Mouse (Mus musculus) cerebellum, adult 11-12 months (tissue): ENCODE data around the gene Tas1r1.
A peak's percentile ranks its signal among the peaks of the same experiment; 100 is the strongest.

ENCODE experiments used
- DNase-seq: peaks from one replicate; pipeline ENCODE4 v3.0.0; 2022

Gene Tas1r1

DNA sequence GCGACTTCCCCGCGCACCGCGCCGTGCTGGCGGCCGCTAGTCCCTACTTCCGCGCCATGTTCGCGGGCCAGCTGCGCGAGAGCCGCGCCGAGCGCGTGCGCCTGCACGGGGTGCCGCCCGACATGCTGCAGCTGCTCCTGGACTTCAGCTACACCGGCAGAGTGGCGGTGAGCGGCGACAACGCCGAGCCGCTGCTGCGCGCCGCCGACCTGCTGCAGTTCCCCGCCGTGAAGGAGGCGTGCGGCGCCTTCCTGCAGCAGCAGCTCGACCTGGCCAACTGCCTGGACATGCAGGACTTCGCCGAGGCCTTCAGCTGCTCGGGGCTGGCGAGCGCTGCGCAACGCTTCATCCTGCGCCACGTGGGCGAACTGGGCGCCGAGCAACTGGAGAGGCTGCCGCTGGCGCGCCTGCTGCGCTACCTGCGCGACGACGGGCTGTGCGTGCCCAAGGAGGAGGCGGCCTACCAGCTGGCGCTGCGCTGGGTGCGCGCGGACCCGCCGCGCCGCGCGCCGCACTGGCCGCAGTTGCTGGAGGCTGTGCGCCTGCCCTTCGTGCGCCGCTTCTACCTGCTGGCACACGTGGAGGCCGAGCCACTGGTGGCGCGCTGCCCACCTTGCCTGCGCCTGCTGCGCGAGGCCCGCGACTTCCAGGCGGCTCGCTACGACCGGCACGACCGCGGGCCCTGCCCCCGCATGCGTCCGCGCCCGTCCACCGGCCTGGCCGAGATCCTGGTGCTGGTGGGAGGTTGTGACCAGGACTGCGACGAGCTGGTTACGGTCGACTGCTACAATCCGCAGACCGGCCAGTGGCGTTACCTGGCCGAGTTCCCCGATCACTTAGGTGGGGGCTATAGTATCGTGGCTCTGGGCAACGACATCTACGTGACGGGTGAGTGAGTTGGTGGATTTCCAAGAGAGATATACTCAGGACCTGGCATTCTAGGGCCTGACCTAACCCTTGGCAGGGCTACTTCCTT lies 29.0 kb downstream of the Tas1r1 start:
- peak; percentile 82 for DNase-seq

DNA sequence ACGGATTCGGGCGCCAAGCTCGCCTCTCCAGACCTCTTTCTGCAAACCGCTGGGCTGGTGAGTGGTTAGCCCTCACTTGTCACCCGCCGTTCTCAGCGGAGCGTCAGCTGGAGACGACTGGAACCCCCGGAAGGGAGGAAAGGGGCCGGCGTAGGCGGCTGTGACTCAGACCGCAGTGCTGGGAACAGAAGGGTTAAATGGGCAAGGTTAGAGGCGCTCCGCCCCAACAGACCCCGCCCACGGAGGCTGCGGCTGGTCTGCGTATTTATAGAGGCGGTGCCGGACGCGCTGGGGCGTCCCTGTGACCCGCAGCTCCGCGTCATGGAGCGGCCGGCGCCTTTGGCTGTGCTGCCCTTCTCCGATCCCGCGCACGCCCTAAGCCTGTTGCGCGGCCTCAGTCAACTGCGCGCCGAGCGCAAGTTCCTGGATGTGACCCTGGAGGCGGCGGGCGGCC lies 29.7 kb downstream of the Tas1r1 start, which contains the start of gene Klhl21:
Gene Klhl21, plus strand, starts transcription at position 182 of the 454 bp plus-strand sequence.
- peak; percentile 94 for DNase-seq

DNA sequence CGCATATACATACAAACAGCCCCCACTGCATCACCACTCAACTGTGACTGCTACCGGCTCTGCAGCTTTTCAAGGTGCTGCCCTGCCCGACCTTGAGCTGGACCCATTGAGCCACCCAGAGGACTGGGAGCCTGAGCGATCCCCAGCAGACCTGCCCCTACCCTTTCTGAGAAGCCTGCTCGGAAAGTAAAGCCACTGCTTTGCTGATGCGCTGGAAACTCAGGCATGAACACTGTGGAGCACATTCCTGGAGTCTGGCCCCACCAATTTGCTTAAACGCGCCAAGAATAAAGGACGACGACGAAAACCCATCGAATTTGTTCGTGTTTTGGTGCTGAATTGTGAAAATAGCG lies 30.2 kb downstream of the Tas1r1 start:
- no peak for DNase-seq

DNA sequence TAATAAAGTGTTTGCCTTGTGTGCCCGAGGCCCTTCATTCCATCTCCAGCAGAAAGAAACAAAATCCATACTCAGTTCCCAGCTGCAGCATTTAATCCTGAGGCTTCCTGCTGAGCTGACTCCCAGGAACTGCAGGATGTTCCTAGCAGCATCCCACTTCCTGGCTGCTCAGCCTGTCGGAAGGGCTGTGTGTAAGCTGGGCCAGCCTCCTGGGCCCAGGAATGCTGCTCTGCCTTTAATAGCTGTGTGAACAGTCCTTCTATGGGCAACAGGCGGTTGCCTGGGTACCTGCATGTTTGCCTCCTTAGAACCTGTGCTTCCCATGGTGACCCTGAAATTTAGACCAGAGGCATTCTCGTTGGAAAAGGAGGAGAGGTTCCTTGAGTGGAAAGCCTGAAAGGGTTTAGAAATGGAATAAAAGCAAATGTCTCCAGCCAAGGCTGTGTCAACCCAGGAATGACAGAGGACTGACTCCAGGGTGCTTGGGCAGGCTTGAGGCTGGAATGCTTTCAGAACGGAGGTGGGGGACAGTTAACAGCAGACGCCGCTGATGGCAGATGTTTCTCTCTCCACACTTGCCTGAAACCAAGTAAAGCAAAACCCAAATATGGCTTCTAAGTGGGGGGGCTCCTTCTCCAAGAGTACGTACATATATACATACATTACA lies 30.8 kb downstream of the Tas1r1 start:
- DNase-seq = peak; percentile 52

DNA sequence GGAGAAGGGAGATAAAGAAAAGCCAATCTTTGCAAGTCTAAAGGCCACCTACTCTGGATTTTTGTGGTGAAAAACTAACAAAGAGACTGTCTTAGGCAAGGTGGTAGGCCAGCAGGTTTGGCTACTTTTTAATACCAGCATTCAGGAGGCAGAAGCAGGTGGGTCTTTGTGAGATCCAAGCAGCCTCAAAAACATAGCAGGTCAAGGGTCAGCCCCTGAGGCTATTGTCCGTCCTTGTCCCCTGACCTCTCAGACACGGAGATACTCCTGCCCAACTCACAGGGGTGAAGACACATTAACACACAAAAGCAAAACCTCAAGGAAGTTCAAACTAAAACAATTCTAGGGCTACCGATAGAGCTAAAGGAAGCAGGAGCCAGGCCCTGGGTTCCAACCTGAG lies 31.6 kb downstream of the Tas1r1 start:
- no peak for DNase-seq

DNA sequence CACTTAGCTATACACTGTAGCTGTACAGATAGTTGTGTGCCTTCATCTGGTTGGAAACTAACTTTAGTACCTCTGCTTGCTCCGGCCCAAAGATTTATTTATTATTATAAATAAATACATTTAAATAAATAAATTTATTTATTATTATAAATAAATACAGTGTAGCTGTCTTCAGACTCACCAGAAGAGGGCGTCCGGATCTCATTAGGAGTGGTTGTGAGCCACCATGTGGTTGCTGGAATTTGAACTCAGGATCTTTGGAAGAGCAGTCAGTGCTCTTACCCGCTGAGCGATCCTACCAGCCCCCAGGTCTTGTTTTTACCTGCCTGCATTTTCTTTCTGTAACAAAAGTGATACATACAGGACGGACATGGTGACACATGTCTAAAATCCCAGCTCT lies 32.2 kb downstream of the Tas1r1 start:
- no peak for DNase-seq

DNA sequence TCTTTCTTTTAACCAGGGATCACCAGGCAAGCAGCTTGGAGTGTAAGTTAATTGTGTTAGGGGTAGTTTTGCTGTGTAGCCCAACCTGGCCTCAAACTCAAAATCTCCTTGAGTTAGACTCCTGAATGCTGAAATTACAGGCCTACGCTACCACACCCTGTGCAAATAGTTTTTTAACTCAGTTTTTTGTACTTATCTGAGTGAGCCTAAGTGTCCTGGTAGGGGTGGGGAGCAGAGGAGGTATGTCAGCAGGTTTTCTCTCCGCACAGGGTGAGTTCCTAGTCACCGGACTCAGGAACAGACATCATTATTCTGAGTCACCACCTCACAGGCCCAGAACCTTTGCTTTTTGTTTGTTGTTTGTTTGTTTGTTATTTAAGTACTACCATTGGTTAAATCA lies 36.3 kb downstream of the Tas1r1 start:
- DNase-seq = no peak

GRCm38 (mm10) chr4:152001335-152001734 lies 37.0 kb downstream of the Tas1r1 start:
- DNase-seq = no peak

- no peak for DNase-seq
These were observed 37.5 kb downstream of the Tas1r1 start for GRCm38 (mm10) chr4:152000906-152001305.

- DNase-seq = no peak
These were observed 38.9 kb downstream of the Tas1r1 start for GRCm38 (mm10) chr4:151999481-151999880.

DNA sequence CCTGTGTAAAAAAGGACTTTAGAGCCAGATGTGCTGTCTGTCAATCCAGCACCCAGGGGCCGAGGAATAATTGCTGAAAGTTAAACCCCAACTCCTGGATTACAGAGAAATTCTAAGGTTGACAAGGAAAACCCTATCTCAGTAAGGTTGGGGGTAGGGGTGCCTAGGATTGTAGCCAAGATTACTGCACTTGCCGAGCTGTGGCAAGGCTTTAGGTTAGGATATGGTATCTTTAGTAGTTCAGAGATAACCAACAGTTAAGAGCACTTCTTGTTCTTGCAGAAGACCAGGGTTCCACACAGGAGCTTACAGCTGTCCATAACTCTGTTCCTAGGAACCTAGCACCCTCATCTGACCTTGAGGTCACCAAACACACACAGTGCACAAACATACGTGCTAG lies 40.7 kb downstream of the Tas1r1 start:
- DNase-seq = peak; percentile 46

- no peak for DNase-seq
These were observed 41.5 kb downstream of the Tas1r1 start for GRCm38 (mm10) chr4:151996951-151997222.

GRCm38 (mm10) chr4:151996173-151996950 lies 42.0 kb downstream of the Tas1r1 start, which contains the start of gene Phf13:
Phf13 (minus strand) TSS chr4:151996258.
- peak; percentile 99 for DNase-seq

GRCm38 (mm10) chr4:151995371-151996172 lies 42.8 kb downstream of the Tas1r1 start:
- no peak for DNase-seq

GRCm38 (mm10) chr4:151994228-151995171 lies 43.9 kb downstream of the Tas1r1 start:
- DNase-seq = peak; percentile 72

- DNase-seq = peak; percentile 46
These were observed 45.3 kb downstream of the Tas1r1 start for GRCm38 (mm10) chr4:151993035-151993434.

DNA sequence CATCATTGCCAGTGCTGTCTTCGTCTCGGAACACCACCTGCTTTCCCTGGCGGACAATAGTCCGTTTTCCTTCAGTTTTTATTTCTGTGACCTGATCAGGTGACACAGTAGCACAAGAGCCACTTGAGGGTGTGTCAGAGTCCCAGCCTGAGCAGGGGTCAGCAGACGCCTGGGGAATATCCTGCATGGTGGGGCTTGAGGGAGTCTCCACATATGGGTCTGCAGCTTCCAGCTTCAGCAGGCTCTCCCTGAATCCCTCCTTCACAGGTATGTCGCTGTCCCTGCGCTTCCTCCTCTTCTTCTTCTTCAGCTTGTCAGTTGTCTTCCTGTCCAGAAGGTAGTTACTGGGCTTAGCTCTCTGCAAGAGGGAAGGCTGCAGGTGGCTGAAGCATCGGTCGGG lies 46.3 kb downstream of the Tas1r1 start:
- DNase-seq = peak; percentile 34

DNA sequence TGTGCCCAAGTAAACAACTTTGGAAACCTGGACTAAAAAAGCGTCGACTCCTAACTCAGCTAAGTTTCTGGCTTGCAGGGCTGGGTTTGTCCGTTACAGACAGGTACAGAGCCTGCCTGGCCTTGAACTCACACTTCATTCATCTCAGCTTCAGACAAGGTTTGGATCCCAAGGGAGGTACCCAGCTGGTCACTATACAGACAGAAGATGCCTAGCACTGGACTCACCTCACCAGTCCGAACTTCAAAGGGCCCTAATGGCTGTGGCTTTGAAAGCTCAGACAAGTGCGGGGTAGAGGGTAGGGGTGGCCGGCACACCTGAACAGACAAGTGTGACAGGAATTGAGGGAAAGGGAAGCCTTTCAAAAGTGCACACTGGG lies 49.3 kb downstream of the Tas1r1 start:
- DNase-seq = no peak

- DNase-seq = peak; percentile 81
These were observed 49.8 kb downstream of the Tas1r1 start, which contains the start of gene Thap3 for GRCm38 (mm10) chr4:151988342-151989109. Thap3 (minus strand) TSS chr4:151988997.

- no peak for DNase-seq
These were observed 50.4 kb downstream of the Tas1r1 start for GRCm38 (mm10) chr4:151988014-151988341.

- DNase-seq = peak; percentile 65
These were observed 51.7 kb downstream of the Tas1r1 start for GRCm38 (mm10) chr4:151986650-151987049.
